Mouse (Mus musculus): ENCODE results near the gene Cldn8. TPM values are rescaled to one million over a fixed set of nuclear protein-coding genes. Genes with fewer than 3 reads are reported as not detected.

Cldn8 gene
- polyA plus RNA-seq, 1 experiment: not detected

GRCm38 (mm10) chr16:88539841-88540487 lies 23.0 kb downstream of the Cldn8 start:
- H3K4me1 ChIP-seq (ENCODE audit: control insufficient read depth, insufficient read depth, low read length): no peaks in the 10 kb centered on the region
- TF ChIP-seq CTCF (IDR thresholded peaks at IDR 0.05; ENCODE audit: control insufficient read depth, insufficient read depth, low read length) (no peak), POLR2A (IDR thresholded peaks at IDR 0.05; ENCODE audit: borderline replicate concordance, control insufficient read depth, low read depth, low read length) (no peak)
- 53% methylated on average over 3 of the region's 3 CpGs for WGBS
- no peak overlapping the region for H3K27ac ChIP-seq (ENCODE audit: control insufficient read depth, insufficient read depth, low read depth, low read length, poor library complexity)
- no peak overlapping the region for H3K4me3 ChIP-seq (replicated peaks; ENCODE audit: control insufficient read depth, low read depth, low read length)

GRCm38 (mm10) chr16:88511348-88511747 lies 51.6 kb downstream of the Cldn8 start:
- TF ChIP-seq CTCF (IDR thresholded peaks at IDR 0.05; ENCODE audit: control insufficient read depth, insufficient read depth, low read length): no peak
- TF ChIP-seq POLR2A (IDR thresholded peaks at IDR 0.05; ENCODE audit: borderline replicate concordance, control insufficient read depth, low read depth, low read length): no peak
- H3K4me3 ChIP-seq (replicated peaks; ENCODE audit: control insufficient read depth, low read depth, low read length): no peak overlapping the region
- H3K27ac ChIP-seq (ENCODE audit: control insufficient read depth, insufficient read depth, low read depth, low read length, poor library complexity): no peak overlapping the region
- no peaks in the 10 kb centered on the region for H3K4me1 ChIP-seq (ENCODE audit: control insufficient read depth, insufficient read depth, low read length)

Other genes with a start within 250 kb of the Cldn8 start
- not detected in 2 replicates for gene Cldn17, start 56.2 kb downstream of the Cldn8 start, polyA plus RNA-seq (2011; ENCODE audit: insufficient read depth, insufficient read length, low replicate concordance, missing spikeins)
- gene Krtap24-1, start 49.1 kb upstream of the Cldn8 start, polyA plus RNA-seq (2011; ENCODE audit: insufficient read depth, insufficient read length, low replicate concordance, missing spikeins): not detected in 2 replicates
- not detected in 2 replicates for gene 2310079G19Rik, start 64.5 kb upstream of the Cldn8 start, polyA plus RNA-seq (2011; ENCODE audit: insufficient read depth, insufficient read length, low replicate concordance, missing spikeins)
- gene Krtap26-1, start 84.6 kb upstream of the Cldn8 start, polyA plus RNA-seq (2011; ENCODE audit: insufficient read depth, insufficient read length, low replicate concordance, missing spikeins): not detected in 2 replicates
- not detected in 2 replicates for gene Krtap27-1, start 108.5 kb upstream of the Cldn8 start, polyA plus RNA-seq (2011; ENCODE audit: insufficient read depth, insufficient read length, low replicate concordance, missing spikeins)
- gene 2310061N02Rik, start 144.8 kb upstream of the Cldn8 start, polyA plus RNA-seq (2011; ENCODE audit: insufficient read depth, insufficient read length, low replicate concordance, missing spikeins): not detected in 2 replicates
- gene Krtap13-1, start 165.7 kb upstream of the Cldn8 start, polyA plus RNA-seq (2011; ENCODE audit: insufficient read depth, insufficient read length, low replicate concordance, missing spikeins): not detected in 2 replicates
- not detected in 2 replicates for gene Krtap13, start 188.5 kb upstream of the Cldn8 start, polyA plus RNA-seq (2011; ENCODE audit: insufficient read depth, insufficient read length, low replicate concordance, missing spikeins)
- not detected in 2 replicates for gene 2310034C09Rik, start 195.7 kb upstream of the Cldn8 start, polyA plus RNA-seq (2011; ENCODE audit: insufficient read depth, insufficient read length, low replicate concordance, missing spikeins)
- gene 2310057N15Rik, start 211.0 kb upstream of the Cldn8 start, polyA plus RNA-seq (2011; ENCODE audit: insufficient read depth, insufficient read length, low replicate concordance, missing spikeins): not detected in 2 replicates
- gene Gm5965, start 214.7 kb upstream of the Cldn8 start, polyA plus RNA-seq (2011; ENCODE audit: insufficient read depth, insufficient read length, low replicate concordance, missing spikeins): not detected in 2 replicates
- not detected in 2 replicates for gene Gm20741, start 249.0 kb upstream of the Cldn8 start, polyA plus RNA-seq (2011; ENCODE audit: insufficient read depth, insufficient read length, low replicate concordance, missing spikeins)

All from bone marrow, adult 2 months (tissue).